Mouse (Mus musculus): Measurements from ENCODE around the gene Wdr75.

The Wdr75 gene

DNA sequence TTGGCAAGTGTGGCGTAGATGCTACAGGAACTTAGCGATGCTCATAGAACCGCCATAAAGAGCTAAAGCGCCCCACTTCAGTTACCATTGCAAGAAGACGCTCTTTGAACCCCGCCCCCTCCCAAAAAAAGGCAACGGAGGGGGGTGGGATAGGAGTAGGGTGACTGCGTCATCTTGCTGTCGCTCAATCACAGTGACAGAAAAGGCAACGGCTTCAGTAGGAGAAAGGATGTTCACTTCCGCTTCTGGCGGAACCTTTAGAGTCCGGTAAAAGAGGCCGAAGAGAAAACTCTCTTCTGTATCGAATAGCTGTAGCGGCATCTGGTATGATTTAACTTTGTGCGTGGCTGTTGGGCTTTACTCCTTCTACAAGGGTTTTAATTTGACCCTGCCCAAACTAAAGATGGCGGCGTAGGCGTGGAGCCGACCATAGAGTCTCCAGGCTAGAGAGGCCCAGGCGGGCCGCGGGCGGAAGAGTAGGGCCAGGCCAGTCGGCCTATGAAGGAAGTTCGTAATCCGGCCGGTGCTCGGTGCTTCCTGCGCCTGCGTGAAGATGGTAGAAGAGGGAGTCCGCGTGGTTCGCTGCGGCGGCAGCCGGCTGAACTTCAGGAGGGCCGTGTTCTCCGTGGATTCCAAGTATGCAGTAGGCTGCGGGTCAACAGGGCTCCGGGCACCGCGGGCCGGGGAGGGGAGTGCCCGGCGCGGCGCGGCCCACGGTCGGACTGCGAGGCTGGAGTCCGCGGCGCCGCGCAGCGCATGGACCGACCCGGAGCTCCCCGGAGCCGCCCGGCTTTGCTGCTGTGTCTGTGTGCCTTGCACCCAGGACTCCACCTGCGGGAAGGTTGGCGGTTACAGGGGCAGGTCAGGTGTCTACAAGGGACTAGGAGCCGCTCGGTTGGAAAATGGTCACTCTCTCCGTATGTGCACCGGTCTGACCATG lies at the start of gene Wdr75:
TSS of gene Wdr75 (plus strand) at position 198 of the 940 bp plus-strand sequence.
- peak; percentile 96 to 97 for DNase-seq

DNA sequence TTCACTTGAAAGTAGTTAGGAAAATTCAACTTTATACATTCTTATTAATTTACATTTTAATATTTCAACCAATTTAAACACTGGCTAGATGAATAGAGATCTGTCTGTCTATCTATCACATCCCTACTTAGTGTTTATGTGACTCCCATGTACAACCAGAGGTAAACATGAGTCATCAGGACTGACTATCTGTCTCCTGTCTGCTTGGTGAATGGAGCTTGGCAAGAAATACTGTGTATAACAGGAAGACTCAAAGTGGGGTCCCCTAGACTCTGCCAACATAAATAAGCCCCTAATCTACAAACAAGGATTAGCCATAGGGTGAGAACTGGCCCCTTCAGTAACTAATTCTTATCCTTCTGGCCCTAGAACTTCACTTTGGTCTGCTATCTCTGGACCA lies 39.1 kb upstream of the Wdr75 start:
- no peak for DNase-seq

- DNase-seq, result no peak
These were observed 38.3 kb upstream of the Wdr75 start for GRCm38 (mm10) chr1:45756707-45757106.

GRCm38 (mm10) chr1:45758011-45758410 lies 37.0 kb upstream of the Wdr75 start:
- no peak for DNase-seq

DNA sequence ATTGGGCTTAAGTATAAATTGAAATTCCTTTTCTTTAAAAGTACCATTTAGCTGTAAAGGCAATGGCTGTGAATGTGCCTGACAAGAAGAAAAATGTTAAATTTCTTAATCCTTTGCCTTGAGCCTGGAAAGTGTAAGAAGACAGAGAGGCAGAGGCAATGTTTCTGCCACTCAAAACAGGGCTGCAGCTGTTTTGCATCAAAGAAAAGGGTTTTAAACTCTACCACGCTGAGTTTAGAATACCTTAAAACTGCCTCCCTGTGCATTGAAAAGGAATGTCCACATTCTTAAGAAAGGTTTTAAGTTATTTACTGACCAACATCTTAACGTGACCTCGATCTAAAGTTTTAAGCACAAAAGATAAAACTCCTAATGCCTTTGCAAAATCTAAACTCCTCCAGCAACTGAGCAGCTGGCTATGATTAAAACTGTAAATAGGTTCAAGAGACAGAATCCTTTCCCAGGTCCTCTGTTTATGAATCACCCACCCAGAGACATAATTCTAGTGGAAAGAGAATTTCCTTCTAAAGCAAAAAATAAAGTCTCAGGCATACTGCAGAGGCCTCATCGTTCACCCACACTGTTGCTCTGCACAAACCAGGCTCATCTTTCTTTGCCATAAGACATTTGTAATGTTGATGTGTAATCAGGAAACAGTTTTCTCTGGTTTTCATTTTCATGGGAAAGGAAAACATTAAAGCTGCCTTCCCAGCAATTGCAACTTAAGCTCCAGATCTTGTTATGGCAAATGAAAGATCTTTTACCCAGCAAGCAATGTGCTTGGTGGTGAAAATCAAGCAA lies 34.1 kb upstream of the Wdr75 start:
- no peak for DNase-seq

DNA sequence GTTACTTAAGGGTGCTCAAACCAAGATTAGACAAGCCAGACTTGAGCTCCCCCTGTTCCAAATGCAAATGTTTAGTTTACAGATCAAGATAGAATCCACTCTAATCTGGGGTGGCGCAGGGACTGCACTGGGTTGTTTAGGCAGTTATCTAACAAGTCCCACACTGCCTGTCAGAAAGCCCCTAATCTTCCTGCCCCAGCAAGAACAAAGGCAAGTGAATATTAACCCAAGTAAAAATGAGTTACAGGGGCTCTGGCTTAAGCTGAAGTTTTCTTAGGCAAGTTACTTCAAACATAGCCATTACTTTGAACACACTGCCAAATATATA lies 33.5 kb upstream of the Wdr75 start:
- DNase-seq, result no peak

GRCm38 (mm10) chr1:45765678-45766077 lies 29.3 kb upstream of the Wdr75 start:
- DNase-seq, result no peak

GRCm38 (mm10) chr1:45766123-45766522 lies 28.8 kb upstream of the Wdr75 start:
- peak; percentile 85 to 91 for DNase-seq

- DNase-seq, result peak in 1 of 2 experiments; percentile 12
These were observed 27.4 kb upstream of the Wdr75 start for GRCm38 (mm10) chr1:45767533-45767932.

GRCm38 (mm10) chr1:45769321-45769720 lies 25.6 kb upstream of the Wdr75 start:
- peak; percentile 49 to 60 for DNase-seq

DNA sequence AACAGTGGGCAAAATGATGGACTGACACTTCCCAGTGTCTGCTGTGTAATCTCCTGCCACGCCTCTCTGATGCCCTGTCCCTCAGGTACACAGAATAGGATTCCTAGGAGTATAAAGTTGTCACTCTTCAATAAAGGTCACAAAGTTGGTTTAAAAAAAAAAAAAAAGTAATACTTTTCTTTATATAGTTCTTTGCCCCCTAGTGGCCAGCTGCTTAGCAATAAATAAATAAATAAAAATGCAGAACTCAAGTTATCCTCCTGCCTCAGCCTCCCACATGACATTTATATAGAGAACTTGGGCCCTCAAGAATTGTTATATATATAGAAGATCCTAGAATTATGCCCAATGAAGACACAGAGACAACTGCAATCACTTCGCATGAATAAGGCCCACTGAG lies 24.9 kb upstream of the Wdr75 start:
- no peak for DNase-seq

DNA sequence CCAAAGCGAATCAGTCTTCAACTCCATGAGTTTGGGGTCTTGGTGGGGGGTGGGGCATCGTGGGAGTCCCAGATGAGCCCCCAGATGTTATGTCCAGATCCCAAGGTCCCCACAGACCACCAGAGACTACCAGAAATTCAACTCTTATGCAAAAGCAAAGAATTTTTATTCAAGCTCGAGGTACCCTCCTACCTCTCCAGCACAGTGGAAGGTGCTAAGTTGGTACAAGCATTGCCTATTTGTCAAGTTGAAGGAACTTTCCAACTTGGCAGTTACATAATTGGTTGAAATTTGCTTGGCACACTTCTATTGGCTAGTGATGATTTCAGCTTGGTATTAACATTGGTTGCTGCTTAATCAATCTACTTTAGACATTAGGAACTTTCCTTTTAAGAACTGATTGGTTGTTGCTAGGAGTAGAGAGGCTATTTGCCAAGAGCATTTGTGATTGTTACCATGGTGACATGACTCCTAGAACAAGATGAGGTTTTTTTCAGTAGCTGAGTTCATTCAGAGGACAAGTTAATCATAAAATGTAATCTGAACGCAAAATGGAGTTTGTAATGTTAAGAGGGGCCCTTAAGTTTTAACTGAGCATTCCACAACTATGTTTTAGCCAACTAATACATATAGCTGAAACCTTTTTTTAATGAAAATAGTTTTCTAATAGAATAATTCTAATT lies 14.2 kb upstream of the Wdr75 start:
- no peak for DNase-seq

DNA sequence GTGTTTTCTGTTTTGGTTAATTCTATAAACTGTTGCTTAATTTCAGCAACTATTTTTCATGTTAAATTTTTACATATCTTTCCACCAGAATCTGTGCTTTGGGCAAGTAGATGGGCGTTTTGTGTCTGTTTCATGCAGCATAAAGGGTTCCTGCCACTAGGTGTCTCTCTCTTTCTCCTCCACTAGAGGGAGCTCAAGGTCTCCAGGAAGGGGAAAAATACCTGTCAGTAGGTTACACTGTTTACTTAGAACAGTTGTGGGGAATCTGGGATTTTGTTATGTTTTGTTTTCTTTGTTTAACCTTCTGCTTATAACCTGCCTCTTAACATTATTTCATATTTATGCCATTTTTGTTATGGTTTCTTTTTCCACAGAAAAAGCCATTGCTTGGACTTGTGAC lies 21.9 kb downstream of the Wdr75 start:
- DNase-seq, result peak; percentile 48 to 60

- DNase-seq, result no peak
These were observed 23.6 kb downstream of the Wdr75 start for GRCm38 (mm10) chr1:45818564-45818963.

DNA sequence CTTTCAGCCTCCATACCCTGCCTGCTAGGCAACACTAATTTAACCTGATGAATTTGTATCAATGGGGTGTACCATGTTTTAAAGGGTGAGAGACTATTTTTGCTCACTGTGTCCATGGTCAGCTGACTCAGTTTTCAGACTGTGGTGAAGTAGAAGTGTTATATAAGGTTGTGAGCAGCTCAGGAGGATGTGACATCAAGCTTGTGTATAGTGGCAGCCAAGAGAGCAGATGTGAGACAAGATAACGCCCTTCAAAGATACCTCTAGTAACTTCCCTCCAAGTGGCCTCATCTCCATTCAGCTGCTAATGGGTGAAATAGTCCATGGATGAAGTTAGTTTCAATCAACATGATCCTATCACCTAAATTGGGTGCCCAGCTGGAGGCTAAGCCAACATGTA lies 29.5 kb downstream of the Wdr75 start:
- DNase-seq, result no peak

DNA sequence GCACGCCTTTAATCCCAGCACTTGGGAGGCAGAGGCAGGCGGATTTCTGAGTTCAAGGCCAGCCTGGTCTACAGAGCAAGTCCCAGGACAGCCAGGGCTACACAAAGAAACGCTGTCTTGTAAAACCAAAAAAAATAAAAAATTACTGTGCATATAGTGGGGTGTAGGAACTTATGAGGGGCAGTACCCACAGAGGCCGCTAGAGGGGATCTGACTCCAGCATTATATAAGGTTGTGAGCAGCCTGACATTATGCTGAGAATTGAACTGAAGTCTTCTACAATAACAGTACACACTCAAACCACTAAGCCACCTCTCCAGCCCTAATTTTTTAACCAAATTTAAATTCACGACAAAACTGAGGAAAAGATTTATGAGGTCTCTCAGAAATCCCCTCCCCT lies 30.2 kb downstream of the Wdr75 start:
- DNase-seq, result peak; percentile 78 to 84

DNA sequence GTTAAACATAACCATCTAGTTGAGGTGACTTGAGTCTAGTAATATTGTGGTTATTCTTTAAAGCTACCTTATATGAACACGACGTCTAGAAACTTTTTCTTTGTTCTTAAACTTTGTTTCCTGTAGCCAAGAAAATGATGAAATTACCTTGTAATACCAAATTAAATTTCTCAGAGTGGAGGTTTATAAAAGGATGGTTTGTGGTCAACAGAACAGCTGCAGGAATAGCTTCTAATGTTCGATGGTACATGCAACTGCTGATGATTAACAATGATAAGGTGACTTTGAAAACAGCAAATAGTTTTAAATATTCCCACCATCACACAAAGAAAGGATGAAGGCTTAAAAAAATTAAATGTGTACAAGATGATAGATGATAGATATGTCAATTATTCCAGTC lies 30.7 kb downstream of the Wdr75 start:
- no peak for DNase-seq

- DNase-seq, result no peak
These were observed 31.2 kb downstream of the Wdr75 start for GRCm38 (mm10) chr1:45826148-45826547.

- no peak for DNase-seq
These were observed 31.8 kb downstream of the Wdr75 start for GRCm38 (mm10) chr1:45826796-45827195.

DNA sequence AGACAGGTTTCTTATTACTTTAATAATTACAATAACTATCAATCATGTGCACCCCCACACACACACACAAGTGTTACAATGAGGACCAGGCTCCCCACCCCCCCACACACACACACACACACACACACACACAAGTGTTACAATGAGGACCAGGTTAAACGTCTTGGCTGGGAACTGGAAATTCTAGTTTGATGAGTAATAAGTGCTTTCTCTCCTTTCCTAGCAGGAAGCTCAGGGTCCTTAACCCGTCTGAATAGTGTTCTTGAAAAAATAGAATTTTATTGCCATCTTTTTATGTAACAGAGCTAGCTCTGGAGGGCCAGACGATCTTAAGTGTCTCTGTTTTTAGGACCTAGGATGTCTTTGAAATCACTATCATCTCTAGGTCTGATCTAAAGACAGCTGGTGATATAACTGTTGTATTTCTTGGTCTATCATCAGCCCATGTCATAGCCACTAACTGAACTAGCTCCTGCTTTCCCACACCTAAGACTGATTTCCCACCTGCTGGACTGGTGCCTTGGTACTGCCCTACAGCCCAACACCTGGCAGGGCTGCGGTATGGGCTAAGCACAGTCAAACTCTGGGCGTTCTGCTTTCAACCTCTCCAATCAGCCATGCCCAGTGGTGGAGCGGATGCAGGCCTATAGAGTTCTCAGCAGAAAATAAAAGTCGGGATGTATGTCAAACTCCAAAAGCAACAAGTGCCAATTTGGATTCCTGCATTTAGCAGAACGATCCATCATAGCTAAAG lies 35.7 kb downstream of the Wdr75 start:
- no peak for DNase-seq

GRCm38 (mm10) chr1:45835362-45836063 lies 40.5 kb downstream of the Wdr75 start:
- DNase-seq, result no peak

DNA sequence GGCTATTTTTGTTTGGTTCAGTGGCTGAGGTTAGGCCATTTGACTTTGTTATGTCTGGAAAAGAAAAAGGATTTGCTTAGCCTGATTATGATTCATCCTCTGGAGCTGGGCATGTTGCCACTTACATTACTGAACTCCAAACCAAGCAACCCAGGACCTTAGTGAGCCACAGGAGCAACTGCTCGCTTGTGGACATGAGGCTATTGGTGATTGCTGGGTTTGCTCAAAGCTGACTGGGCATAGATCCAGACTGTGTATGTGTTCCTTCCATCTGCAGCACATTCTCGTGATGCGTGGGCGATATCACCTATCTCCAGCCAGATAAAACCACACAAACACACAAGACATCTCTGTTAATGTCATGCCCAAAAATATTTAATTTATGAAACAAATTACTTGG lies 42.8 kb downstream of the Wdr75 start:
- peak; percentile 71 to 80 for DNase-seq
